Mouse (Mus musculus) olfactory bulb, adult 2 months (tissue): ENCODE measurements around the gene Xrcc3. TPM values are rescaled to one million over a fixed set of nuclear protein-coding genes. Genes with fewer than 3 reads are reported as not detected.

Experiments
- H3K27ac ChIP-seq: fragments of 200-500 bp; 2 replicates; pipeline ENCODE4 v1.5.1; 2012; ENCODE audit warnings: low read depth, low read length; ENCODE audit not compliant: insufficient read depth
- H3K4me1 ChIP-seq: fragments of 200-500 bp; 2 replicates; pipeline ENCODE4 v1.6.1; 2012; ENCODE audit warnings: low read length; ENCODE audit not compliant: control insufficient read depth, insufficient read depth
- H3K4me3 ChIP-seq: fragments of 200-500 bp; 2 replicates; pipeline ENCODE4 v1.5.1; 2012; ENCODE audit warnings: mild to moderate bottlenecking, low read depth, low read length, moderate library complexity; ENCODE audit not compliant: insufficient read depth
- CTCF ChIP-seq: fragments of 200-500 bp; IDR thresholded peaks from 2 replicates; pipeline ENCODE4 v1.5.1; 2012; ENCODE audit warnings: low read depth, mild to moderate bottlenecking, low read length, moderate library complexity; ENCODE audit not compliant: insufficient read depth
- POLR2A ChIP-seq: fragments of 200-500 bp; IDR thresholded peaks from 2 replicates; pipeline ENCODE4 v1.6.1; 2012; ENCODE audit warnings: mild to moderate bottlenecking, low read depth, low read length, moderate library complexity; ENCODE audit not compliant: insufficient read depth
- WGBS: fragments of 180-500 bp; shearing (Covaris S2); methylation state at CpG from one replicate; pipeline ENCODE4 v1.1.7; 2018; 5-methylcytosine and 5-hydroxymethylcytosine counted together
- polyA plus RNA-seq: library from polyadenylated mRNA; stranded (reverse); fragments of >200 nt; gene quantifications from 2 replicates; pipeline ENCODE4 v1.2.4, GENCODE M21; 2012; ENCODE audit warnings: low replicate concordance; ENCODE audit not compliant: missing spikeins, insufficient read depth, insufficient read length

The Xrcc3 gene
- polyA plus RNA-seq, 1 experiment = not detected

GRCm38 (mm10) chr12:111809762-111810161 is 3.9 kb downstream of the Xrcc3 start:
- H3K27ac ChIP-seq = peak overlapping the region; percentile 8; the same call in 1 of the 2 replicates
- H3K4me1 ChIP-seq = peaks cover 26% of the 10 kb centered on the region
- TF ChIP-seq POLR2A (no peak), CTCF (no peak)
- WGBS = 0% methylated on average over 9 of the region's 9 CpGs
- H3K4me3 ChIP-seq = 0 out of 2 replicates have a peak overlapping the region, but pooled peaks have one; percentile 2

GRCm38 (mm10) chr12:111808775-111809174 is 4.9 kb downstream of the Xrcc3 start:
- H3K4me1 ChIP-seq = peaks cover 26% of the 10 kb centered on the region
- TF ChIP-seq POLR2A (no peak), CTCF (no peak)
- H3K27ac ChIP-seq = no peak overlapping the region
- WGBS = 79% methylated on average over 6 of the region's 6 CpGs
- no peak overlapping the region for H3K4me3 ChIP-seq

DNA sequence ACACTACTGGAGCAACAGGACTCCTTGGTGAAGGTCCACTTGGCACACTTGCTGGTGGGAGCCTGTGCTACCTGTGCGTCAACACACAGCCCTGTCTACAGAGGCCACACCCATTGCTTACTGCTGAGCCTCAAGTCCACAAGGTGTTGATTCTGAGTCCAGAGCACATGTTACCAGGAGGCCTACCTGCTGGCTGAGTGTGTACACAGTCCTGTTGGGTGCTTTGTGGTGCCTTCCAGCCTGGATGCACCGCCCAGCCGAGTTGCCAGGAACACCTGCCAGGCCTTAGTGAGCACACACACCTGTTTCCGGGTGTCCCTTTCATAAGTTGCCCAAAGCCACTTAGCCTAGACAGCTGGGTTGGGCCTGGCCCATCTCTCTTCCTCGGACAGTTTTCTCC is 10.1 kb downstream of the Xrcc3 start:
- Histone ChIP-seq H3K27ac (no peak overlapping the region), H3K4me1 (peaks cover 3% of the 10 kb centered on the region; the same call in 1 of the 2 replicates), H3K4me3 (no peak overlapping the region)
- WGBS = 88% methylated on average over 5 of the region's 5 CpGs
- TF ChIP-seq POLR2A = no peak
- no peak; the same call in 1 of the 2 replicates for TF ChIP-seq CTCF

DNA sequence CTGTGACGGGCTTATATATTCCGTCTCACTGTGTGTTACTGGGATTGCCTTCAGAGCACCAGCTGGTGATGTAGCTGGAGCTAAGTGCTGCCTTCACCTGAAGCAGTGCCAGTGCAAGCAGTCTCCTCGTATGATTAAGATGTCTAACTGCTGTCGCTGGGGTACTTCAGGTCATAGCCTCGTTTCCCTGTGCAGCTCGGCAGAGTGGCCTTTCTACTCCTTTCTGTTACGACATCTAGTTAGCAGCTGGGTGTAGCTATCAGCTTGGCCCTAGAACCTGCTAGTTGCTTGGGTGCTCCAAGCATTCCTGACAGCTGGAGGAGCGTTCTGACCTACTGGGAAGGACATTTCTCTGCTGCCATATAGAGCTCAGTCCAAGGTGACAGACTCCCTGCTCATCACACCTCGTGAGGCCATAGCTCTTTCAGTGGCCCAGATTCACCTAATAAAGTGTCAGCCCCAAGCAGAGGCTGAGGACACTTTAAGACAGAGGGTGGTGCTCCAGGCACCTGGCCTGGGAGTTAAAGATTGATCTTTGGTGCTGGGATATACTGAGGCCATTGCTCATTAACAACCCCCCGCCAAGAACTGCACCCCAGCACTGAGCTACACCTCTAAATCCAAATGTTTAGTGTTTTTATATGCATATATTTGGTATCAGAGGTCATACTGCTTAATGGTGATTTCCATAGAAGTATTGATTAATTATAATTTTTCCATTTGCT is 13.1 kb downstream of the Xrcc3 start:
- H3K27ac ChIP-seq = no peak overlapping the region
- peaks cover 3% of the 10 kb centered on the region; the same call in 1 of the 2 replicates for H3K4me1 ChIP-seq
- H3K4me3 ChIP-seq = no peak overlapping the region
- WGBS = 69% methylated on average over 10 of the region's 10 CpGs
- TF ChIP-seq CTCF (no peak), POLR2A (no peak)

DNA sequence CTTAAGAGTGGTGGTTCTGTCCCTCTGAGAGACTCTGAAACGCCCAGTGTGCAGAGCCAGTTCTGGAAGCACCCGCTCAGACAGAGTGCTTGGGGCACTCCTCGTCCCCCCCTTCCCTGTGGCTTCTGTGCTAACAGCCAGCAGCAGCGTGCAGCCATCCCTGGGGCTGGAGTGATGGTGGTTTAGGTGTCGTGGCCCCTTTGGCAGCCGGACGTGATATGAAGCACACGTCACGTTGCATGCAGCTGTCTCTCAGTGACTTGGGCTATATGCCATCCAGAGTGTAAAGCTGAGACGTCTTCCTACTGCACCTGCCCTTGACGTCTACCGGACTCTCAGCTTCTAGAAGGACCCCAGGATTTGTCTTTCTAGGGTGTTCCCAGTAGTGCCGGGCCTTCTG is 15.2 kb downstream of the Xrcc3 start:
- no peak overlapping the region for H3K4me3 ChIP-seq
- H3K4me1 ChIP-seq = peaks cover 21% of the 10 kb centered on the region
- WGBS = 90% methylated on average over 13 of the region's 13 CpGs
- no peak for TF ChIP-seq CTCF
- TF ChIP-seq POLR2A = no peak
- H3K27ac ChIP-seq = no peak overlapping the region

- H3K27ac ChIP-seq = no peak overlapping the region
- TF ChIP-seq CTCF (no peak), POLR2A (no peak)
- 62% methylated on average over 8 of the region's 8 CpGs for WGBS
- peaks cover 26% of the 10 kb centered on the region for H3K4me1 ChIP-seq
- H3K4me3 ChIP-seq = no peak overlapping the region
These were observed 16.4 kb downstream of the Xrcc3 start for GRCm38 (mm10) chr12:111797251-111797650.

GRCm38 (mm10) chr12:111795180-111795895 is 18.3 kb downstream of the Xrcc3 start:
- H3K4me3 ChIP-seq = no peak overlapping the region
- peaks cover 32% of the 10 kb centered on the region for H3K4me1 ChIP-seq
- TF ChIP-seq POLR2A (0 out of 2 replicates have a peak, but pooled peaks have one; percentile 11), CTCF (no peak)
- peak overlapping the region; percentile 43; the same call in 1 of the 2 replicates for H3K27ac ChIP-seq
- WGBS = 86% methylated on average over 28 of the region's 28 CpGs

DNA sequence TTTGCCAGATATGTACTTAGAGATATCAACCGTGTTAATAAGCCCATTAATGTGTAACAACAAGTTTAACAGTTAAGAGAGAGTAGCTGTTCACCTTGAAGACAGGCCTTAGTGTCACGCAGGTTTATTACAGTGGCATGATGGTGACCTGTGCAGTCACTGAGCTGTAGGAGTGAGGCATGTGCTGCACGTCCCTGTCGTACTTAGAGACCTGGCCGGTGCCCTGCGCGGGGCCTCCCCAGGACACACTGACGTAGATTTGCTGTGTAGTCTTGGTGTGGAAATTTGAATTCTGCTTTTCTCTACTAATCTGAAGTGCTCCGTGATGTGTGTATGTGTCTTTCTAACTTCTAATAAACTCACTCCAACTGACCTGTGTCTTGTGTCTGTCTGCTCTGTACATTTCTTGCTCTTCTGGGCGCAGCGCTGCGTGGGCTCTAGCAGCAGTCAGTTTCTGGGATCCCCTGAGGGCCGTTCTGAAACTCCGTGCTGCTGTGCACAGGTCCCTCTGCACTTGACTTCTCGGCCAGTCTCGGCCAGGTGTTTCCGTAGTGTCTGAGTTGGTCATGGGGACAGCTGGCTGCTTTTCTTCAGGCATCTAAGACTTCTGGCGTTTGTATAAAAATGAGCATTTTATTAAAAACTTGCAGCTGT is 19.0 kb downstream of the Xrcc3 start:
- Histone ChIP-seq H3K4me3 (no peak overlapping the region), H3K4me1 (peaks cover 34% of the 10 kb centered on the region), H3K27ac (peak overlapping the region; percentile 43; the same call in 1 of the 2 replicates)
- 91% methylated on average over 18 of the region's 18 CpGs for WGBS
- TF ChIP-seq POLR2A (0 out of 2 replicates have a peak, but pooled peaks have one; percentile 5), CTCF (no peak)

DNA sequence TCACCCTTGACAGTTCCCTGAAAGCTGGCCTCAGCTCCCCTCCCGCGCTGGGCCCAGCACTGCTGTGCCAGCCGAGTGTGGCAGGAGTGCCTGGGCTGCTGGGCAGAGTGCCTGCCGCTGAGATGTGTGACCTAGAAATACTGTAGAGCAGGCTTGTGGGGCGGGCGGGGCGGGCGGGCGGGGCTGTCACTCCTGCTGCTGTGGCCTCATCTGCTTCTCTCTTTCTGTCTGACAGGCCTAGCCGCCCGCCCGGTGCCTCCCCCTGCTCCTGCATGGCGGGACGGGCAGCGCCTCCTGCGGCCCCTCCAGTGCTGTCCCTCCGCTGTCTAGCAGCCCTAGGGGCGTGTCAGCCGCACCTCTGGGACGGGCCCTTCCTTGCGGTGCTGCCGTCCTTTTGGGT is 19.6 kb downstream of the Xrcc3 start:
- WGBS = 62% methylated on average over 22 of the region's 22 CpGs
- Histone ChIP-seq H3K4me1 (peaks cover 34% of the 10 kb centered on the region), H3K27ac (no peak overlapping the region), H3K4me3 (no peak overlapping the region)
- TF ChIP-seq POLR2A (no peak), CTCF (no peak)
